Mouse (Mus musculus) cerebellum, adult 2 months (tissue): ENCODE measurements around the gene Lix1.

Experiments
- CTCF ChIP-seq: fragments of 200-500 bp; IDR thresholded peaks from 2 replicates; pipeline ENCODE4 v1.5.1; 2011; ENCODE audit warnings: low read depth, mild to moderate bottlenecking, control low read depth, low read length, moderate library complexity, borderline replicate concordance; ENCODE audit not compliant: insufficient read depth
- POLR2A ChIP-seq: fragments of 200-500 bp; IDR thresholded peaks from 2 replicates; pipeline ENCODE4 v1.6.1; 2011; ENCODE audit warnings: low read length, control low read depth, borderline replicate concordance; ENCODE audit not compliant: insufficient read depth

GRCm38 (mm10) chr17:17433679-17434078 is 31.2 kb downstream of the Lix1 start:
- TF ChIP-seq CTCF (no peak), POLR2A (no peak)
